Mouse (Mus musculus) neural tube, embryonic 15.5 days (tissue): ENCODE measurements around the gene Slc25a17. TPM values are rescaled to one million over a fixed set of nuclear protein-coding genes. Genes with fewer than 3 reads are reported as not detected.

Source experiments
- ATAC-seq: fragments of 200-750 bp; cut with Nextera tagmentation; 2 replicates; pipeline ENCODE4 v1.8.0; 2017; ENCODE audit warnings: mild to moderate bottlenecking, moderate TSS enrichment, moderate library complexity; ENCODE audit not compliant: low FRiP score
- H3K27ac ChIP-seq: fragments of 300-500 bp; sonication (generic); replicated peaks from 2 replicates; pipeline ENCODE4 v1.5.1; 2015; ENCODE audit warnings: mild to moderate bottlenecking, inconsistent platforms
- H3K27me3 ChIP-seq: fragments of 300-500 bp; sonication (generic); replicated peaks from 2 replicates; pipeline ENCODE4 v1.6.1; 2015; ENCODE audit warnings: inconsistent platforms
- H3K36me3 ChIP-seq: fragments of 300-500 bp; sonication (generic); 2 replicates; pipeline ENCODE4 v1.6.1; 2015; ENCODE audit warnings: inconsistent platforms
- H3K4me1 ChIP-seq: fragments of 300-500 bp; sonication (generic); 2 replicates; pipeline ENCODE4 v1.6.1; 2015; ENCODE audit warnings: inconsistent platforms
- H3K4me2 ChIP-seq: fragments of 300-500 bp; sonication (generic); 2 replicates; pipeline ENCODE4 v1.6.1; 2015; ENCODE audit warnings: inconsistent platforms, mild to moderate bottlenecking, moderate library complexity
- H3K4me3 ChIP-seq: fragments of 300-500 bp; sonication (generic); replicated peaks from 2 replicates; pipeline ENCODE4 v1.5.1; 2015; ENCODE audit warnings: mild to moderate bottlenecking, inconsistent platforms
- H3K9ac ChIP-seq: fragments of 300-500 bp; sonication (generic); replicated peaks from 2 replicates; pipeline ENCODE4 v1.6.1; 2015; ENCODE audit warnings: mild to moderate bottlenecking, inconsistent platforms
- H3K9me3 ChIP-seq: fragments of 300-500 bp; sonication (generic); replicated peaks from 2 replicates; pipeline ENCODE4 v1.6.1; 2016; ENCODE audit warnings: inconsistent platforms
- WGBS: fragments of 180-500 bp; shearing (Covaris S2); methylation state at CpG from one replicate; pipeline ENCODE4 v1.1.7; 2015; ENCODE audit warnings: mixed read lengths; 5-methylcytosine and 5-hydroxymethylcytosine counted together
- polyA plus RNA-seq: library from polyadenylated mRNA; unstranded; fragments of >200 nt; fragmentation: Nextera tagmentation; extraction: Ambion mirVana; gene quantifications from 2 replicates; pipeline ENCODE4 v1.2.1, GENCODE M21; 2015

Slc25a17 gene
- polyA plus RNA-seq, 1 experiment from 2014 or later, result 134 TPM

DNA sequence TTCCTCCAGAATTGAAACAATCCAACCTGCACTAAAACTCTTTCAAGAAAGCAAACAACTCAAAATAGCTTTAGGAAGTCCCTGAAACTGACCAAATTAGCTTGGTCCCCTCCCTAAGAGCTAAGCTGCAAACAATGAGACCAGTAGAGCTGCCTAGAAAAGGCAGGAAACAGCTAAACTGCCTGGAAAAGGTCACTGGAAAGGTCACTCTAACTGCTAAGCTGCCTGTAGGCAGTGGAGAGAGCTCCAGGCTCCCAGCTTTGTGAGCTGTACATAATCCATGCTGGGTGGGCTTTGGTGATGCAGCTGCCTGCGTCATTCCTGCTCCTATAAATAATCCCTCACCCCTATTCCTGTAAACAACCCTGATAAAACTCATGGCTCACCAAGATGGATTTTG, 9.7 kb upstream of the Slc25a17 start:
- Histone ChIP-seq H3K9me3 (no peaks in the 10 kb centered on the region), H3K27ac (no peak overlapping the region), H3K27me3 (no peaks in the 10 kb centered on the region), H3K9ac (no peak overlapping the region), H3K36me3 (peaks cover 76% of the 10 kb centered on the region), H3K4me3 (no peak overlapping the region), H3K4me2 (no peak overlapping the region), H3K4me1 (no peaks in the 10 kb centered on the region)
- ATAC-seq, result no peak
- 69% methylated on average over 1 of the region's 1 CpGs for WGBS

GRCm38 (mm10) chr15:81368601-81369000, 8.0 kb upstream of the Slc25a17 start:
- Histone ChIP-seq H3K27me3 (no peaks in the 10 kb centered on the region), H3K36me3 (peaks cover 78% of the 10 kb centered on the region), H3K4me3 (no peak overlapping the region), H3K4me1 (no peaks in the 10 kb centered on the region), H3K27ac (no peak overlapping the region), H3K9me3 (no peaks in the 10 kb centered on the region), H3K4me2 (no peak overlapping the region), H3K9ac (no peak overlapping the region)
- WGBS, result 97% methylated on average over 1 of the region's 1 CpGs
- no peak for ATAC-seq

GRCm38 (mm10) chr15:81366241-81366640, 5.6 kb upstream of the Slc25a17 start:
- ATAC-seq, result no peak
- H3K36me3 ChIP-seq, result peaks cover 68% of the 10 kb centered on the region
- WGBS, result 87% methylated on average over 4 of the region's 4 CpGs

DNA sequence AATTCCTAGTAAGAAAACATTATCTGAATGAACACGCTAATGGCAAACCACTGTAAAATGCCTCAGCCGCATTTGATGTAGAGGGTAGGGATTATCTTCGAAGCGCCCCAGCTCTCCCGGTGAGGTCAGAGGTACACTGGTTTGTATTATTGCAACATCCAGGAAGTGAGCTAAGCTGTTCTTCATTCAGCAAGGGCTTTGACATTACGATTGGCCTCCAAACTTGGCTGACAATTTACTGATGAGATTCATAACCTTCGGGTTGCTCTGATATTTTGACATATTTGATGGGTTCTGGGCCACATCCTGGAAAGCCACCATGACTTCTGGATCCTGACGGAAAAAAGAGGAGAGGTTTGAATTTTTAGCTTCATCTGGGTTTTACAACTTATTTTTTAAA, 4.6 kb upstream of the Slc25a17 start:
- Histone ChIP-seq H3K4me2 (no peak overlapping the region), H3K4me1 (peaks cover 10% of the 10 kb centered on the region), H3K36me3 (peaks cover 58% of the 10 kb centered on the region), H3K4me3 (no peak overlapping the region), H3K27ac (no peak overlapping the region), H3K27me3 (no peaks in the 10 kb centered on the region), H3K9ac (no peak overlapping the region), H3K9me3 (no peaks in the 10 kb centered on the region)
- ATAC-seq, result no peak
- 96% methylated on average over 8 of the region's 8 CpGs for WGBS

More at GRCm38 (mm10) chr15:81366241-81366640, 5.6 kb upstream of the Slc25a17 start:
- H3K27me3 ChIP-seq, result no peaks in the 10 kb centered on the region
- no peak overlapping the region for H3K27ac ChIP-seq
- H3K9me3 ChIP-seq, result no peaks in the 10 kb centered on the region
- H3K4me1 ChIP-seq, result peaks cover 4% of the 10 kb centered on the region
- H3K4me2 ChIP-seq, result no peak overlapping the region
- no peak overlapping the region for H3K9ac ChIP-seq
- H3K4me3 ChIP-seq, result no peak overlapping the region

GRCm38 (mm10) chr15:81364271-81364670, 3.7 kb upstream of the Slc25a17 start:
- H3K4me1 ChIP-seq, result peaks cover 20% of the 10 kb centered on the region
- no peaks in the 10 kb centered on the region for H3K9me3 ChIP-seq
- H3K4me3 ChIP-seq, result no peak overlapping the region
- H3K36me3 ChIP-seq, result peaks cover 53% of the 10 kb centered on the region
- H3K27ac ChIP-seq, result no peak overlapping the region
- no peak overlapping the region for H3K4me2 ChIP-seq
- H3K27me3 ChIP-seq, result no peaks in the 10 kb centered on the region
- H3K9ac ChIP-seq, result no peak overlapping the region
- ATAC-seq, result no peak
- 100% methylated on average over 1 of the region's 1 CpGs for WGBS

GRCm38 (mm10) chr15:81362501-81362900, 1.9 kb upstream of the Slc25a17 start:
- H3K27me3 ChIP-seq, result no peaks in the 10 kb centered on the region
- no peak overlapping the region for H3K4me3 ChIP-seq
- peaks cover 41% of the 10 kb centered on the region for H3K36me3 ChIP-seq
- no peaks in the 10 kb centered on the region for H3K9me3 ChIP-seq
- no peak overlapping the region for H3K4me2 ChIP-seq
- H3K9ac ChIP-seq, result no peak overlapping the region
- no peak overlapping the region for H3K27ac ChIP-seq
- peaks cover 27% of the 10 kb centered on the region for H3K4me1 ChIP-seq
- ATAC-seq, result no peak
- WGBS, result 81% methylated on average over 1 of the region's 1 CpGs

DNA sequence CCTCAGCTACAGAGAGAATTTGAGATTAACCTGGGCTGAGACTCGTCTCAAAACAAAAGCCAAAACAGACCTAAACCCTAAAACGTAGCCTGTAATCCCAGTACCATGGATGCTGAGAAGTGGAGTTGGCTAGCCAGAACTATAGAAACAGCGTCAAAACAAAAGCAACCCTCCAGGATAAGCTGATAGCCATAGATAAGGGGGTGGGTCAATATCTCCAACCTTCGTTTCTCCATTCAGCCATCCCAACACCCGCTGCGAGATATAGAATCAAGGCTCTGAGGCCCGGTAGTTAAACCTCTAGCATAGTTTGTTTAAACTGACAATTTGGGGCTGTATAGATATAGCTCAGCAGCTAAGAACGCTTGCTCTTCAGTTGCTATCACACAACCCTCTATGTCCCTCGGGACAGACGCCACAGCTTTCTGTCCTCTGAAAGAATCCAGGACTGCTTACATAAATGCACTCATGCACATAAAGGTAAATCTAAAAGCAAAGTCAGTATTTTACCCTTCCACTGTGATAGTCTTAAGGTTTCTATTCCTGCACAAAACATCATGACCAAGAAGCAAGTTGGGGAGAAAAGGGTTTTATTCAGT, 904 bp upstream of the Slc25a17 start:
- Histone ChIP-seq H3K27ac (peak overlapping the region; percentile 76), H3K4me1 (peaks cover 35% of the 10 kb centered on the region), H3K4me2 (peak overlapping the region; percentile 85), H3K4me3 (no peak overlapping the region), H3K9me3 (no peaks in the 10 kb centered on the region), H3K27me3 (no peaks in the 10 kb centered on the region), H3K9ac (no peak overlapping the region), H3K36me3 (peaks cover 32% of the 10 kb centered on the region)
- 42% methylated on average over 10 of the region's 10 CpGs for WGBS
- ATAC-seq, result no peak

DNA sequence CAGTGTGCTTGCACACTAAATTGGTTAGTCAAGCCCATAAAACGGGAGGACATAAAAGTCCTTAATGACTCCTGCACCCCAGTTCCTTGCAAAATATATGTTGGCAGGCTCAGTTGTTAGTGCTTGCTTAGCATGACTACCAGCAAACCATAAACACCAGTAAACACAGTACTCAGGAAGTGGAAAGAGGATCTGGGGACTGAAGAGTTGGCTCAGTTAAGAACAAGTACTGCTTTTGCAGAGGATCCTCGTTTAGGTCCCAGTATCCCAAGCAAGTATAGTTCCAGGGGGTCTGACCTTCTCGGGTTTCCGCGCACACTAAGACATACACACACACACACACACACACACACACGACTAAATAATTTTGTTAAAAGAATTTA, 401 bp upstream of the Slc25a17 start:
- Histone ChIP-seq H3K36me3 (peaks cover 27% of the 10 kb centered on the region), H3K4me1 (peaks cover 36% of the 10 kb centered on the region), H3K27me3 (no peaks in the 10 kb centered on the region), H3K27ac (peak overlapping the region; percentile 76), H3K4me3 (peak overlapping the region; percentile 67), H3K9ac (peak overlapping the region; percentile 62), H3K4me2 (peak overlapping the region; percentile 85), H3K9me3 (no peaks in the 10 kb centered on the region)
- peak; percentile 46 for ATAC-seq
- WGBS, result 42% methylated on average over 6 of the region's 6 CpGs

- peaks cover 15% of the 10 kb centered on the region for H3K36me3 ChIP-seq
- 0 out of 2 replicates have a peak overlapping the region, but pooled peaks have one; percentile 62 for H3K9ac ChIP-seq
- H3K4me1 ChIP-seq, result peaks cover 36% of the 10 kb centered on the region
- ATAC-seq, result no peak
- H3K27me3 ChIP-seq, result no peaks in the 10 kb centered on the region
- H3K9me3 ChIP-seq, result no peaks in the 10 kb centered on the region
- no peak overlapping the region for H3K27ac ChIP-seq
- H3K4me2 ChIP-seq, result peak overlapping the region; percentile 85
- no peak overlapping the region for H3K4me3 ChIP-seq
- 87% methylated on average over 5 of the region's 5 CpGs for WGBS
Observed at GRCm38 (mm10) chr15:81359421-81359820, 1.2 kb downstream of the Slc25a17 start.

GRCm38 (mm10) chr15:81358943-81359342, 1.7 kb downstream of the Slc25a17 start:
- Histone ChIP-seq H3K4me3 (no peak overlapping the region), H3K9ac (no peak overlapping the region), H3K9me3 (no peaks in the 10 kb centered on the region), H3K27ac (no peak overlapping the region), H3K36me3 (peaks cover 11% of the 10 kb centered on the region), H3K4me1 (peaks cover 36% of the 10 kb centered on the region), H3K27me3 (no peaks in the 10 kb centered on the region), H3K4me2 (no peak overlapping the region)
- no peak for ATAC-seq
- 94% methylated on average over 3 of the region's 3 CpGs for WGBS

GRCm38 (mm10) chr15:81356946-81357345, 3.7 kb downstream of the Slc25a17 start:
- 16% methylated on average over 5 of the region's 5 CpGs for WGBS
- Histone ChIP-seq H3K4me1 (peaks cover 36% of the 10 kb centered on the region), H3K4me2 (no peak overlapping the region), H3K9ac (no peak overlapping the region), H3K9me3 (no peaks in the 10 kb centered on the region), H3K27me3 (no peaks in the 10 kb centered on the region), H3K4me3 (no peak overlapping the region), H3K27ac (no peak overlapping the region), H3K36me3 (no peaks in the 10 kb centered on the region)
- no peak for ATAC-seq

GRCm38 (mm10) chr15:81355146-81355761, 5.4 kb downstream of the Slc25a17 start:
- Histone ChIP-seq H3K4me1 (peaks cover 28% of the 10 kb centered on the region), H3K4me3 (no peak overlapping the region), H3K27ac (no peak overlapping the region), H3K9ac (no peak overlapping the region), H3K4me2 (no peak overlapping the region), H3K36me3 (no peaks in the 10 kb centered on the region), H3K27me3 (no peaks in the 10 kb centered on the region), H3K9me3 (no peaks in the 10 kb centered on the region)
- ATAC-seq, result no peak
- WGBS, result 65% methylated on average over 3 of the region's 3 CpGs
